Mouse (Mus musculus): Measurements from ENCODE around the gene Dthd1. TPM values are rescaled to one million over a fixed set of nuclear protein-coding genes. Genes with fewer than 3 reads are reported as not detected.

Dthd1 gene
- not detected for total RNA-seq (2023)

DNA sequence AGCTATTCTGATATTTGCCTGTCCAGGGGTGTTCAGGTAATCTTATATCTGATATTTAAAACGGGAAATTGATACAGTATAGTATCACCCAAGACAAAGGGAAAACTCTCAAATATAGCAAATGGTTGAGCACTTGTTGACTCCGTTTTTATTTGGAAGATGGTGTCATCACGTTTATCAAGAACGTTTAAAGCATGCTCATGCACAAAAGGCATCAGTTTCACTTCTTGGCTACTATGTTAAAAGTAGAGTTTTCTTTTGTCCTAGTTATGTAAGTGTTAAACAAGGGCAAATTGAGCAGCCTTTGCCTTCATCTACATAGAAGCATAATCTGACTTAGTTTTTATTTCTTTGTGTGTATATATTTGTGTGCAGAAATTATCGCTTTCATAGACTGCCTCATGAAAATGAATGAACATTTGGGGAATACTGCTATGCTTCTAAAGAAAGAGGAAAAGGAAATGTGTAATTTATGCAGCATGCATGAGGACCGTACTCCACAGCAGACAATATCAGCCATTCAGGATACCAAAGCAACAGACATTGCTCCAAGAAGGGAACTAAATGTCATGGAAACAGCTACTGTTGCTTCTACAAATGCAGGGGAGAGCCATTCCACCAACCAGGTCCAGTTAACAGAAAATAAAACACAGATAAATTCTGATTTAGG, at the start of gene Dthd1:
Dthd1 (plus strand) TSS at position 422 of the 670 bp plus-strand sequence.

DNA sequence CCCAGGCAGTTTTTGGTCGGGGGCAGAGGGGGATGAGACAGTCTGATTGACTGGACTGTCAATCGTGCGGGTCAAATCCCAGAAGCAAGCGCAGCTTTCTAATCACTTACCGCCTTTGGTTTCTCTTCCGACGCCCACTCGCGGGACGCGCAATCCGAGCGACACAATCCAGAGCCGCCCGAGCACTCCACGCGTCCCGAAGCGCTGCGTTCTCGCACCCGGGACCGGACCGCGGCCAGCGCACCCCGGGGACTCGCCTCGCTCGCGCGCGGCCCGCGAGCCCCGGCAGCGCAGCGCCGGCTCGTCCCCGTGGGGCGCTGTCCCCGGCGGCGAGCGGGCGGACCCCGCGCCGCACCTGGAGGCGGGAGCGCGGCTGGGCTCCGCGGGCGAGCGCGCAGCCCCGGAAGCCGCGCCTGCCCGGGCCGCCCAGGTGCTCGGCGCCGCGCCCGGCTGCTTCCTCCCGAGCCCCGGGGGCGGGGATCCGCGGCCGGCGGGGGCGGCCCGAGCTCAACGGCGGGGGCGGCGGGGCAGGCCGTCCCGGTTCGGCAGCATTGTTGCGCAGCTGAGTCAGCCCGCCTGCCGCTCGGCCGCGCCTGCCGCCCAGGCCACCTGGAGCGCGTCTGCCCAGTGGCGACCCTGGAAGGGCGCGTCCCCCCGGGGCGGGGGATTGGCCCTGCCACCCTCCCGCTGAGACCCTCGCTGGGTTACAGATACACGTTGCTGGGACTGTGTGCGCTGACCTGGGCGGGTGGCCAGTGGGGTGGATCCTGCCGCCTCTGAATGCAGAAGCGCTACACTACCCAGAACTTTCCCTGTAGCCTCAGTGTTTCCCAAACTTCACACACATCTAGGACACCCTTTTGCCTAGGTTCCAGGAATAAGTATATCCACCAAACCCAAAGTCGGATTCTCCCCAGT, 47.6 kb upstream of the Dthd1 start, which contains the start of gene Arap2:
Arap2 (minus strand) TSS at position 376 of the 918 bp plus-strand sequence.

Other genes with a start within 250 kb of the Dthd1 start
- gene Arap2, start 47.7 kb upstream of the Dthd1 start, total RNA-seq (2023) = 159 TPM

All from CD4-positive naive resting alpha-beta T cell, adult 57 days (primary cell).